Mouse (Mus musculus) liver, embryonic 13.5 days (tissue): ENCODE measurements around the gene Kpna7. TPM values are rescaled to one million over a fixed set of nuclear protein-coding genes. Genes with fewer than 3 reads are reported as not detected.
"Not testable (repeated sequence)": the region's sequence is repeated elsewhere in the genome, so short reads cannot be mapped to it uniquely, and the experiment has no call there.

Experiments
- ATAC-seq: fragments of 200-750 bp; cut with Nextera tagmentation; 2 replicates; pipeline ENCODE4 v1.8.0; 2017; ENCODE audit warnings: low read depth, mild to moderate bottlenecking, moderate number of reproducible peaks, moderate library complexity
- DNase-seq: peaks from one replicate; pipeline ENCODE4 v3.0.0; 2022
- H3K27ac ChIP-seq: fragments of 300-500 bp; sonication (generic); 2 replicates; pipeline ENCODE4 v1.5.1; 2015; ENCODE audit warnings: moderate library complexity, mild to moderate bottlenecking, inconsistent platforms
- H3K27me3 ChIP-seq: fragments of 300-500 bp; sonication (generic); 2 replicates; pipeline ENCODE4 v1.6.1; 2015; ENCODE audit warnings: mild to moderate bottlenecking, inconsistent platforms
- H3K36me3 ChIP-seq: fragments of 300-500 bp; sonication (generic); 2 replicates; pipeline ENCODE4 v1.6.1; 2015; ENCODE audit warnings: mild to moderate bottlenecking, inconsistent platforms
- H3K4me1 ChIP-seq: fragments of 300-500 bp; sonication (generic); replicated peaks from 2 replicates; pipeline ENCODE4 v1.6.1; 2015; ENCODE audit warnings: inconsistent platforms
- H3K4me2 ChIP-seq: fragments of 300-500 bp; sonication (generic); 2 replicates; pipeline ENCODE4 v1.6.1; 2015; ENCODE audit warnings: inconsistent platforms, mild to moderate bottlenecking, moderate library complexity
- H3K4me3 ChIP-seq: fragments of 300-500 bp; sonication (generic); replicated peaks from 2 replicates; pipeline ENCODE4 v1.5.1; 2015; ENCODE audit warnings: mild to moderate bottlenecking, inconsistent platforms
- H3K9ac ChIP-seq: fragments of 300-500 bp; sonication (generic); 2 replicates; pipeline ENCODE4 v1.6.1; 2015; ENCODE audit warnings: mild to moderate bottlenecking, inconsistent platforms
- H3K9me3 ChIP-seq: fragments of 300-500 bp; sonication (generic); replicated peaks from 2 replicates; pipeline ENCODE4 v1.6.1; 2016; ENCODE audit warnings: inconsistent platforms
- WGBS: fragments of 180-500 bp; shearing (Covaris S2); methylation state at CpG from one replicate; pipeline ENCODE4 v1.1.7; 2015; ENCODE audit not compliant: insufficient replicate concordance; 5-methylcytosine and 5-hydroxymethylcytosine counted together
- polyA plus RNA-seq: library from polyadenylated mRNA; unstranded; fragments of >200 nt; fragmentation: Nextera tagmentation; extraction: Ambion mirVana; gene quantifications from 2 replicates; pipeline ENCODE4 v1.2.1, GENCODE M21; 2015

Gene Kpna7
- polyA plus RNA-seq, 1 experiment from 2014 or later, result 0.06 TPM

DNA sequence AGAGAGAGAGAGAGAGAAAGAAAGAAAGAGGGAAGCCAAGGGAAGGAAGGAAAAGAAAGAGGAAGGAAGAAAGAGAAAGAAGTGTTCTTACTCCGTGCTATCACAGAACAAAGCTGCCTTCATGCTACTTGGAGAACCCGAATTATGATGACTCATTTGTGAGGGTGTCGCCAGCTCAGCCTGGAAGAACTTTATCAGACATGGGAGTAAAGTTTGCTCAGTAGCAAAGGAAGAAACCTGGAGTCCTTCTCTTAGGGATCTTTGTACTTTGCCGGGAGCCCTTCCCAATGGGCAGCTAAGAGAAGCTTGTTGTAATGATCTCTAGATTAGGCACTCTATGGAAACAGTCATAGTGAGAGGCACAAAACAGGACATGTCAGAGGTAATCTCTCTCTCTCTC lies 18.9 kb upstream of the Kpna7 start:
- H3K4me3 ChIP-seq, result no peak overlapping the region
- H3K27ac ChIP-seq, result no peak overlapping the region
- peak; percentile 49; the same call in 1 of the 2 replicates for ATAC-seq
- no peaks in the 10 kb centered on the region for H3K27me3 ChIP-seq
- H3K4me2 ChIP-seq, result no peak overlapping the region
- DNase-seq, result no peak
- no peaks in the 10 kb centered on the region for H3K4me1 ChIP-seq
- WGBS, result 43% methylated on average over 4 of the region's 4 CpGs
- H3K9ac ChIP-seq, result no peak overlapping the region
- peaks cover 97% of the 10 kb centered on the region for H3K36me3 ChIP-seq
- H3K9me3 ChIP-seq, result no peaks in the 10 kb centered on the region

GRCm38 (mm10) chr5:145101451-145101850 lies 17.6 kb upstream of the Kpna7 start:
- not testable (repeated sequence) for H3K4me1 ChIP-seq, H3K4me2 ChIP-seq, H3K27ac ChIP-seq, H3K9me3 ChIP-seq, DNase-seq, ATAC-seq, H3K27me3 ChIP-seq, H3K4me3 ChIP-seq, H3K9ac ChIP-seq
- 89% methylated on average over 11 of the region's 11 CpGs for WGBS
- peaks cover 96% of the 10 kb centered on the region for H3K36me3 ChIP-seq

GRCm38 (mm10) chr5:145100960-145101359 lies 17.1 kb upstream of the Kpna7 start:
- Histone ChIP-seq H3K9me3 (no peaks in the 10 kb centered on the region), H3K36me3 (peaks cover 96% of the 10 kb centered on the region), H3K4me3 (no peak overlapping the region), H3K4me1 (no peaks in the 10 kb centered on the region), H3K27ac (no peak overlapping the region), H3K9ac (no peak overlapping the region), H3K27me3 (no peaks in the 10 kb centered on the region), H3K4me2 (no peak overlapping the region)
- DNase-seq, result no peak
- ATAC-seq, result no peak
- WGBS, result 83% methylated on average over 9 of the region's 9 CpGs

GRCm38 (mm10) chr5:145098340-145098821 lies 14.6 kb upstream of the Kpna7 start:
- Histone ChIP-seq H3K27me3 (no peaks in the 10 kb centered on the region), H3K36me3 (peaks cover 95% of the 10 kb centered on the region), H3K4me2 (no peak overlapping the region), H3K27ac (no peak overlapping the region), H3K9me3 (no peaks in the 10 kb centered on the region), H3K4me1 (no peaks in the 10 kb centered on the region), H3K4me3 (no peak overlapping the region), H3K9ac (no peak overlapping the region)
- ATAC-seq (no peak; the same call in 1 of the 2 replicates), DNase-seq (no peak)
- 55% methylated on average over 10 of the region's 10 CpGs for WGBS

DNA sequence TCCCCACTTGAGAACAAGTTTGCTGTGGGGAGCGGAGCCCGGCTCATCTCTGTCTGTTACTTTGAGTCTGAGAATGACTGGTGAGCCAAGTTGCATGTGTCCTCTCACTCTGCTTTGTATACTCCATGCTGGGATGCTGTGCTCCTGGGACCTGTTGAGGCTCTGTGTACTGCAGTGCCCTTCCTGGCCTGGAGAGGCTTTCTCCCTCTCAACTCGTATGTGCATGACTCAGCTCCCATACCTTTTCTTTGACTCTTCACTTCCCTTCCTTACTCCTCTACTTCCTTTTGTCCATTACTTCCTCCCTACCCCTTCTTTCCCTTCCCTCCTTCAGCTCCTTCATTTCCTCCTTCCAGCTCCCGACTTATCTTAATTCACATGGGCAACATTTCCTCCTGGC lies 12.4 kb upstream of the Kpna7 start:
- ATAC-seq (no peak), DNase-seq (no peak)
- Histone ChIP-seq H3K4me1 (no peaks in the 10 kb centered on the region), H3K9me3 (no peaks in the 10 kb centered on the region), H3K9ac (no peak overlapping the region), H3K36me3 (peaks cover 97% of the 10 kb centered on the region), H3K4me2 (no peak overlapping the region), H3K27ac (no peak overlapping the region), H3K27me3 (no peaks in the 10 kb centered on the region), H3K4me3 (no peak overlapping the region)
- 73% methylated on average over 4 of the region's 4 CpGs for WGBS

DNA sequence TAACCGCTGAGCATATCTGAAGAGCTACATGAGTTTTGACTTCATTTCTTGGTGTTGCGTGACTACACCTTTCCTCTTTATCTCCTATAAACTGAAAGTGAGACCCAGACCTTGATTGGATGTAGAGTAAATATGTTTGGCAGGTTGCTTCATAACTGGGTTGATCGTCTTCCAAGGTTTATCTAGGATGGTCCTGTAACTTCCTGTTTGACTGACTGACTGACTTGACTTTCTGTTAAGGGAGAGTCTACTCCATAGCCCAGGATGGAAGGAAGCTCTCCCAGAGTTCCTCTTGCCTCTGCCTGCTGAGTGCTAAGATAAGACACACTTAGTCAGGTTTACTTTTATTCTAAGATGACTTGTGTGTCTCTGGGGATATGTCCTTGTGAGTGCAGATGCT lies 6.0 kb upstream of the Kpna7 start:
- DNase-seq (no peak), ATAC-seq (no peak)
- peaks cover 54% of the 10 kb centered on the region for H3K36me3 ChIP-seq
- H3K27ac ChIP-seq, result no peak overlapping the region
- H3K9me3 ChIP-seq, result no peaks in the 10 kb centered on the region
- H3K9ac ChIP-seq, result no peak overlapping the region
- no peak overlapping the region for H3K4me2 ChIP-seq
- WGBS, result 48% methylated on average over 3 of the region's 3 CpGs
- H3K27me3 ChIP-seq, result no peaks in the 10 kb centered on the region
- peaks cover 17% of the 10 kb centered on the region for H3K4me1 ChIP-seq
- no peak overlapping the region for H3K4me3 ChIP-seq

DNA sequence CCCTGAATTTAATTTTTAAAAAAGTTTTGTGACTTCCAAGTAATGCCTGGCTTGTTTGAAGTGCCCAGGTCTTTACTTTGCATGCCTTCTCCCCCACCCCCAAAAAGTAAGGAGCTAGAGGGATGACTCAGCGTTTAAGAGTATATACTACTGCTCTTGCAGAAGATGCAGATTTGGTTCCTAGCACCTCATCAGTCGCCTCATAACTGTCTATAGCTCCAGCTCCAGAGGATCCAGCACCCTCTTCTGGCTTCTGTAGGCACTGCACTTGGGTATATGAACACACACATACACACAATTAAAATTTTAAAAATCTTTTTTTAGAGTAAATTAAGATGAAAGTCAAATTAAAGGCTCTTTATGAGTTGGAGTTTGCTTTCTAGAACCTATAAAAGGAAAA lies 4.4 kb upstream of the Kpna7 start:
- Histone ChIP-seq H3K9me3 (no peaks in the 10 kb centered on the region), H3K4me3 (no peak overlapping the region), H3K27ac (no peak overlapping the region), H3K4me2 (no peak overlapping the region), H3K4me1 (peaks cover 24% of the 10 kb centered on the region), H3K9ac (no peak overlapping the region), H3K36me3 (peaks cover 38% of the 10 kb centered on the region), H3K27me3 (no peaks in the 10 kb centered on the region)
- DNase-seq (no peak), ATAC-seq (no peak)
- 86% methylated on average over 2 of the region's 2 CpGs for WGBS

DNA sequence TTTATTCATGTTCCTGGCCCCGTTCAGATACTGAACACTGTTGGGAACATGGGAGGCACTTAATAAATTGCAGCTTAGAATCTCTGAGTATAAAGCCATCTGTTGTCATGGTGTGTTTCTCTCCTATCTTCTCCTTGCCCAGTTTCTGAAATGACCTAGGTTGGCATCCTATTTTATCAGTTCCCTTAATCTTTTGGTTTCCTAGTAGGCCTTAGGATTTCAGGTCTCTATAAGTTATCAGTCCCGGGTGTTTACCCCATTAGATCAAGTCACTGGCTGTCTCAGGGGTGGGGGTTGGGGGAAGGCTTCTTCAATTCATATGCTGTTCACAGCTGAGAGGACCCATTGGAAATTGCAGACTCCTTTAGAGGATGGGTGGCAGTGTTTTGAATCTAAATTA lies 992 bp upstream of the Kpna7 start:
- no peak for DNase-seq
- Histone ChIP-seq H3K4me3 (peak overlapping the region; percentile 89), H3K9ac (peak overlapping the region; percentile 93), H3K9me3 (no peaks in the 10 kb centered on the region), H3K27ac (no peak overlapping the region), H3K4me1 (peaks cover 21% of the 10 kb centered on the region), H3K36me3 (peaks cover 15% of the 10 kb centered on the region), H3K27me3 (0 out of 2 replicates have a peak, but pooled peaks cover 3% of the 10 kb centered on the region), H3K4me2 (peak overlapping the region; percentile 91)
- WGBS, result 20% methylated on average over 2 of the region's 2 CpGs
- no peak for ATAC-seq

DNA sequence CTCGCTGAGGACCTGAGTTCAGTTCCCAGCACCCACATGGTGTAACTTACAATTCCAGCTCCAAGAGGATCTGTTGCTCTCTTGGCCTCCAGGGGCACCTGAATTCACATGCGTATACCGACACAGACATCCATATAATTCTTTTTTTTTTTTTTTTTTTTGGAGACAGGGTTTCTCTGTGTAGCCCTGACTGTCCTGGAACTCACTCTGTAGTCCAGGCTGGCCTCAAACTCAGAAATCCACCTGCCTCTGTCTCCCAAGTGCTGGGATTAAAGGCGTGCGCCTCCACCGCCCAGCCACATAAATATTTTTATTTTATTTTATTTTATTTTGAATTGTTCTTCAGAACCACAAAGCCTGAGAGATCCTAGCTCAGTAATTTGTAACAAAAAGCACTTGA lies 629 bp downstream of the Kpna7 start:
- ATAC-seq, H3K9me3 ChIP-seq, H3K36me3 ChIP-seq, DNase-seq, H3K27me3 ChIP-seq: not testable (repeated sequence)
- peak overlapping the region; percentile 37 for H3K27ac ChIP-seq
- peak overlapping the region; percentile 93 for H3K9ac ChIP-seq
- H3K4me1 ChIP-seq, result peaks cover 15% of the 10 kb centered on the region
- H3K4me3 ChIP-seq, result peak overlapping the region; percentile 89
- H3K4me2 ChIP-seq, result peak overlapping the region; percentile 91
- whole genome bisulfite sequencing, result 40% methylated on average over 6 of the region's 6 CpGs

GRCm38 (mm10) chr5:145081866-145082613 lies 1.8 kb downstream of the Kpna7 start:
- Histone ChIP-seq H3K36me3 (no peaks in the 10 kb centered on the region), H3K4me2 (no peak overlapping the region), H3K27me3 (0 out of 2 replicates have a peak, but pooled peaks cover 3% of the 10 kb centered on the region), H3K9ac (no peak overlapping the region), H3K4me1 (peaks cover 15% of the 10 kb centered on the region), H3K4me3 (no peak overlapping the region), H3K27ac (no peak overlapping the region), H3K9me3 (no peaks in the 10 kb centered on the region)
- DNase-seq, result no peak
- WGBS, result 86% methylated on average over 10 of the region's 10 CpGs
- no peak for ATAC-seq

DNA sequence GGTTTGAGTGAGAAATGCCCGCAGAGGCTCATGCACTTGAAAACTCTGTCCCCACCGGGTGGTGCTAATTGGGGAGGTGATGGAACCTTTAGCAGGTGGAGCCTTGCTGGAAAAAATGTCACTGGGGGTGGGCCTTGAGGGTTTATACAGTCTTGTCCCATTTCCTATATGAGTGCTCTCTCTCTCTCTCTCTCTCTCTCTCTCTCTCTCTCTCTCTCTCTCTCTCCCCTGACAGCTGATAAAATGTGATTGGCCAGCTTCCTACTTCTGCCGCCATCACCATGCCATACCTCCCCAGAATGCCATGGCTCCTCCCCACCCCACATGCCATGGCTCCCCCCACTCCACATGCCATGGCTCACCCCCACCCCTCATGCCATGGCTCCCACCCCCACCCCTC lies 8.7 kb downstream of the Kpna7 start:
- WGBS, result 44% methylated on average over 3 of the region's 3 CpGs
- Histone ChIP-seq H3K4me1 (no peaks in the 10 kb centered on the region), H3K4me3 (no peak overlapping the region), H3K36me3 (no peaks in the 10 kb centered on the region), H3K27me3 (no peaks in the 10 kb centered on the region), H3K9ac (no peak overlapping the region), H3K4me2 (no peak overlapping the region), H3K27ac (no peak overlapping the region), H3K9me3 (no peaks in the 10 kb centered on the region)
- DNase-seq, result no peak
- ATAC-seq, result no peak

DNA sequence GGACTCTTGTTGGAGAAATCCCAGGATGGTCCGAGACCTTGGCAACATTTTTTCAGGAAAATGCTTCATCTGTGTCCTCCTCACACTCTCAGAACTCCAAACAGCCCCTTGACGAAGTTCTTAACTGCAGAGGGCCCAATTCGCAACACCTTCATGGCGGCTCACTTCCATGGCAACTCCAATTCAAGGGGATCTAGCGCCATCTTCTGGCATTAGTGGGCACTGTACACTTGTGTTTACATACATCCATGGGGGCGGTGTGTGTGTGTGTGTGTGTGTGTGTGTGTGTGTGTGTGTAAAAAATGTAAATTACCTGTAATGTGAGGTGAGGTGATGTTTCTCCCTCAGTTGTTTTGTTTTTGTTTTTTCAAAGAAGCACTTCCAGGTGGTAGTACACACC lies 12.5 kb downstream of the Kpna7 start:
- Histone ChIP-seq H3K9me3 (no peaks in the 10 kb centered on the region), H3K4me2 (no peak overlapping the region), H3K27ac (no peak overlapping the region), H3K9ac (no peak overlapping the region), H3K27me3 (0 out of 2 replicates have a peak, but pooled peaks cover 3% of the 10 kb centered on the region), H3K36me3 (no peaks in the 10 kb centered on the region), H3K4me1 (no peaks in the 10 kb centered on the region), H3K4me3 (no peak overlapping the region)
- DNase-seq, result no peak
- 36% methylated on average over 6 of the region's 6 CpGs for WGBS
- ATAC-seq, result no peak
